Mouse (Mus musculus) lung, adult 2 months (tissue): Measurements from ENCODE around the gene Plekhg1.

ENCODE experiments used
- CTCF ChIP-seq: fragments of 200-500 bp; IDR thresholded peaks from 2 replicates; pipeline ENCODE4 v1.5.1; 2011; ENCODE audit warnings: mild to moderate bottlenecking, low read length, control low read depth; ENCODE audit not compliant: insufficient read depth
- POLR2A ChIP-seq: fragments of 200-500 bp; IDR thresholded peaks from 2 replicates; pipeline ENCODE4 v1.6.1; 2011; ENCODE audit warnings: low read depth, mild to moderate bottlenecking, control low read depth, low read length, borderline replicate concordance; ENCODE audit errors: extremely low read depth

- TF ChIP-seq CTCF: no peak
- no peak for TF ChIP-seq POLR2A
Measured at GRCm38 (mm10) chr10:3900416-3900956, 160.3 kb downstream of the Plekhg1 start.
